Mouse (Mus musculus): Measurements from ENCODE around the gene Zfp597.

DNA sequence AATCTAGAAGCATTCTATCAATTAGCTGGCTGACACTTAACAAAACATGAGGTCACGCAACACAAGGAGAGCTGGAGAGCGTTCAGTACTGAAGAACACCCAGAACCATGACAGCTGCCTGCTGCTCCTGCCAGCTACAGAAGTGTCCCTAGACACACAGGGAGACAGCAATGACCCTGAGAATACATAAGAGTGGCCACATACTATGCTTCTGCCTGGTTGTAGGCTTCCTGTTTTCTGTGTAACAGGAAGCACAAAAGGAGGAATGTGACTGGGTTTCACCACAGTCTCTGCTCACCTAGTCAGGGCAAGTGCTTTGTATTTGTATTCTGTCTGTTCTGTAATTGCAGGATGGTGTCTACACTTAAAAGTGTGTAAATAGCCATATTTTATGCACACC is 36.4 kb upstream of the Zfp597 start:
- TF ChIP-seq CTCF (IDR thresholded peaks at IDR 0.05) = no peak
- TF ChIP-seq POLR2A (IDR thresholded peaks at IDR 0.05; ENCODE audit: insufficient read depth, low read depth, low read length) = no peak
- TF ChIP-seq EP300 (IDR thresholded peaks at IDR 0.05; ENCODE audit: insufficient read depth, low read depth, low read length) = no peak
